Mouse (Mus musculus): ENCODE measurements around the gene Mgat4a.

DNA sequence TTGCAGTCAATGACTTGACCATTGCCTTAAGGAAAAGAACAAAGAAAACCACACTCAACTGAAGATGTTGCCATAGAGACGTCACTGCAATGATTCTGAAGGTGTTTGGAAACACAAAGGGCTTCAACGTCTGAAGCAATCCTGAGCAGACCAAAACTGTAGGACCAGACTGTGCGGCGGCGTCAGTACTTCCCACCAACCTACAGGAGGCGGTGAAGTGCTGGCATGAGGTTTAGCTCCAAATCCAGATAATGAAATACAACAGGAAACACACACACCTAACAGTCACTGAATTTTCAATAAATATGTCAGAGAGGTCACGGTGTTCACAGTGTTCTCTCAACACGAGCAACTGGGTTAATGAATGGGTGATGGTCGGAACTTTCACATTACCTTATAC lies 61.7 kb downstream of the Mgat4a start:
- no peak for TF ChIP-seq MAZ (IDR thresholded peaks at IDR 0.05; ENCODE audit: low read depth, low read length)
- TF ChIP-seq CTCF (IDR thresholded peaks at IDR 0.05 in 2 of 3, conservative IDR thresholded peaks at IDR 0.05 in 1 of 3; ENCODE audit: control insufficient read depth in 1 of 3, insufficient read depth in 1 of 3, low read depth in 2 of 3, low read length in 3 of 3, poor library complexity in 1 of 3, severe bottlenecking in 1 of 3): peak; percentile 67 to 75 (median 71)
- no peak for TF ChIP-seq POLR2A (IDR thresholded peaks at IDR 0.05; ENCODE audit: control insufficient read depth in 1 of 2, insufficient read depth in 1 of 2, low read depth in 1 of 2, low read length in 2 of 2, poor library complexity in 1 of 2)
- peak; percentile 75 for TF ChIP-seq GATA1 (IDR thresholded peaks at IDR 0.05; ENCODE audit: low read depth, low read length)
- TF ChIP-seq ZMIZ1 (IDR thresholded peaks at IDR 0.05; ENCODE audit: low read depth, low read length): no peak
- no peak for TF ChIP-seq MAFK (IDR thresholded peaks at IDR 0.05; ENCODE audit: borderline replicate concordance, low read depth, low read length)
- 0 out of 2 replicates have a peak, but pooled peaks have one; percentile 17 for TF ChIP-seq TCF12 (IDR thresholded peaks at IDR 0.05; ENCODE audit: low read depth, low read length)
- no peak for TF ChIP-seq GABPA (IDR thresholded peaks at IDR 0.05; ENCODE audit: low read depth, low read length)

All from MEL (cell line).